Mouse (Mus musculus) kidney, adult 2 months (tissue): ENCODE measurements around the gene Cog5.

Experiments
- CTCF ChIP-seq: fragments of 200-500 bp; conservative IDR thresholded peaks from 2 replicates; pipeline ENCODE4 v1.5.1; 2011; ENCODE audit warnings: low read depth, mild to moderate bottlenecking, control low read depth, low read length, moderate library complexity, mixed read lengths; ENCODE audit not compliant: insufficient read depth, insufficient read length
- POLR2A ChIP-seq: fragments of 200-500 bp; IDR thresholded peaks from one replicate; pipeline ENCODE4 v1.6.1; 2011; ENCODE audit warnings: low read depth, low read length, control low read depth

DNA sequence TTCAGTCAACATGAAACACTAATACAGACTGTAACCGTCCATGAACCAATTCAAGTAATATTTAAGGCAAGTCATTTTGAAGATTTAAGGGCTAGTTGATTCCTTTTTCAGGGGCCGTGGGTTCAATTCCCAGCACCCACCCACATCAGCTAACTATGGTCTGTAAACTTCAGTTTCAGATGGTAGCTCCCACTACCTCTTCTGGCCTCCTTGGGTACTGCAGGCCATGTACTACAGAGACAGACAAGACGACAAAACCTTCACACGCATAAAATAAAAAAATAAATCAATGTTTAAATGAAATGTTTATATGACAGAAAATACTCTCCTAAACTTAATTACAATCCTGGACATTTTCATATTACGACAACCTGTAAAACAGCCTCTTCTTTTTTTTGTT, 292.8 kb downstream of the Cog5 start:
- no peak for TF ChIP-seq POLR2A
- 0 out of 2 replicates have a peak, but pooled peaks have one; percentile 32 for TF ChIP-seq CTCF
